Mouse (Mus musculus) embryonic stem cell, embryonic (primary cell): Measurements from ENCODE around the gene Etv6.

ENCODE experiments used
- CTCF ChIA-PET, 4 experiments: fragments of 300-600 bp in 2 of 4; fragments of 350-600 bp in 2 of 4; sonication (Branson Sonifier 250); formaldehyde crosslinking; loops; one replicate each; lab custom pipeline; 2022; ENCODE audit warnings: inconsistent platforms in 2 of 4; lab: Charles Lee
- POLR2A ChIA-PET, 4 experiments: fragments of 300-600 bp in 2 of 4; fragments of 350-600 bp in 2 of 4; sonication (Branson Sonifier 250); formaldehyde crosslinking; loops; one replicate each; lab custom pipeline; 2022; ENCODE audit warnings: antibody characterized with exemption in 4 of 4, inconsistent platforms in 1 of 4; lab: Charles Lee

The Etv6 gene

GRCm38 (mm10) chr6:134112753-134113152 lies 77.3 kb downstream of the Etv6 start:
- POLR2A ChIA-PET, result interaction anchor here in 1 of 4 experiments (1.2 to 1.7 kb wide), 2 partner anchors 9 to 16 kb away, joined by 4 read pairs; no protein-coding TSS in a partner anchor
- CTCF ChIA-PET, result no interaction called here

- POLR2A ChIA-PET, result interaction anchor here in 1 of 4 experiments (1.2 kb wide), 1 partner anchor 8 kb away, joined by 4 read pairs; no protein-coding TSS in a partner anchor
Observed at GRCm38 (mm10) chr6:134113168-134113567, 77.7 kb downstream of the Etv6 start.

GRCm38 (mm10) chr6:134115219-134115968 lies 79.9 kb downstream of the Etv6 start:
- ChIA-PET POLR2A (no interaction called here), CTCF (no interaction called here)

More at GRCm38 (mm10) chr6:134113168-134113567, 77.7 kb downstream of the Etv6 start:
- CTCF ChIA-PET, result no interaction called here

- CTCF ChIA-PET, result interaction anchor here in 1 of 4 experiments (0.5 kb wide), 1 partner anchor 262 kb away, joined by 6 read pairs; no protein-coding TSS in a partner anchor
- POLR2A ChIA-PET, result interaction anchor here in 2 of 4 experiments (0.8 to 1.3 kb wide), 6 partner anchors 9 to 157 kb away, joined by 3 to 4 read pairs (median 3); no protein-coding TSS in a partner anchor
Observed at GRCm38 (mm10) chr6:134117380-134117938, 82.0 kb downstream of the Etv6 start.

- ChIA-PET CTCF (interaction anchor here in 1 of 4 experiments (0.6 to 0.7 kb wide), 3 partner anchors 29 to 819 kb away, joined by 4 to 7 read pairs (median 4); no protein-coding TSS in a partner anchor), POLR2A (interaction anchor here in 1 of 4 experiments (0.9 to 1.3 kb wide), 4 partner anchors 17 to 297 kb away, joined by 3 read pairs; no protein-coding TSS in a partner anchor)
Observed at GRCm38 (mm10) chr6:134118506-134118905, 83.0 kb downstream of the Etv6 start.

- POLR2A ChIA-PET, result interaction anchor here in 1 of 4 experiments (0.9 to 1.3 kb wide), 3 partner anchors 17 to 297 kb away, joined by 3 read pairs; no protein-coding TSS in a partner anchor
- CTCF ChIA-PET, result interaction anchor here in 1 of 4 experiments (0.6 kb wide), 1 partner anchor 260 kb away, joined by 4 read pairs; no protein-coding TSS in a partner anchor
Observed at GRCm38 (mm10) chr6:134119136-134119535, 83.6 kb downstream of the Etv6 start.

GRCm38 (mm10) chr6:134120227-134120626 lies 84.7 kb downstream of the Etv6 start:
- ChIA-PET CTCF (no interaction called here), POLR2A (no interaction called here)

GRCm38 (mm10) chr6:134120712-134121111 lies 85.2 kb downstream of the Etv6 start:
- ChIA-PET CTCF (no interaction called here), POLR2A (interaction anchor here in 2 of 4 experiments (1.0 to 3.1 kb wide), 3 partner anchors 14 to 112 kb away, joined by 3 to 12 read pairs (median 4); partner anchors contain the start of gene Etv6 (in 1 of the 2))

GRCm38 (mm10) chr6:134122945-134123344 lies 87.4 kb downstream of the Etv6 start:
- ChIA-PET POLR2A (interaction anchor here in 2 of 4 experiments (0.6 to 3.1 kb wide), 6 partner anchors 12 to 160 kb away, joined by 3 to 12 read pairs (median 4); no protein-coding TSS in a partner anchor), CTCF (interaction anchor here in 1 of 4 experiments (0.6 kb wide), 1 partner anchor 34 kb away, joined by 3 read pairs; no protein-coding TSS in a partner anchor)

- ChIA-PET POLR2A (interaction anchor here in 2 of 4 experiments (0.7 to 3.1 kb wide), 4 partner anchors 11 to 160 kb away, joined by 3 to 12 read pairs (median 5); no protein-coding TSS in a partner anchor), CTCF (no interaction called here)
Observed at GRCm38 (mm10) chr6:134123474-134123873, 88.0 kb downstream of the Etv6 start.

GRCm38 (mm10) chr6:134124256-134124655 lies 88.8 kb downstream of the Etv6 start:
- CTCF ChIA-PET, result interaction anchor here in 1 of 4 experiments (0.6 kb wide), 1 partner anchor 279 kb away, joined by 3 read pairs; no protein-coding TSS in a partner anchor

GRCm38 (mm10) chr6:134127996-134128395 lies 92.5 kb downstream of the Etv6 start:
- CTCF ChIA-PET, result interaction anchor here in 1 of 4 experiments (0.7 kb wide), 1 partner anchor 121 kb away, joined by 3 read pairs; no protein-coding TSS in a partner anchor
- POLR2A ChIA-PET, result interaction anchor here in 3 of 4 experiments (0.6 to 1.7 kb wide), 6 partner anchors 16 to 93 kb away, joined by 3 to 4 read pairs (median 3); partner anchors contain the start of gene Etv6 (in 1 of the 3)

More at GRCm38 (mm10) chr6:134124256-134124655, 88.8 kb downstream of the Etv6 start:
- POLR2A ChIA-PET, result interaction anchor here in 1 of 4 experiments (0.5 to 1.3 kb wide), 2 partner anchors 161 to 562 kb away, joined by 3 read pairs; no protein-coding TSS in a partner anchor

- CTCF ChIA-PET, result no interaction called here
- POLR2A ChIA-PET, result interaction anchor here in 2 of 4 experiments (0.6 to 1.7 kb wide), 7 partner anchors 10 to 94 kb away, joined by 3 to 4 read pairs (median 3); partner anchors contain the start of gene Etv6 (in 1 of the 2)
Observed at GRCm38 (mm10) chr6:134128594-134128993, 93.1 kb downstream of the Etv6 start.

- ChIA-PET POLR2A (no interaction called here), CTCF (no interaction called here)
Observed at GRCm38 (mm10) chr6:134129848-134130247, 94.3 kb downstream of the Etv6 start.

- ChIA-PET CTCF (interaction anchor here in 1 of 4 experiments (0.7 kb wide), 1 partner anchor 86 kb away, joined by 4 read pairs; no protein-coding TSS in a partner anchor), POLR2A (interaction anchor here in 1 of 4 experiments (0.6 kb wide), 1 partner anchor 142 kb away, joined by 3 read pairs; no protein-coding TSS in a partner anchor)
Observed at GRCm38 (mm10) chr6:134130816-134131215, 95.3 kb downstream of the Etv6 start.

GRCm38 (mm10) chr6:134131601-134132000 lies 96.1 kb downstream of the Etv6 start:
- ChIA-PET POLR2A (interaction anchor here in 1 of 4 experiments (0.6 kb wide), 1 partner anchor 143 kb away, joined by 3 read pairs; no protein-coding TSS in a partner anchor), CTCF (interaction anchor here in 1 of 4 experiments (0.7 kb wide), 1 partner anchor 87 kb away, joined by 4 read pairs; no protein-coding TSS in a partner anchor)

GRCm38 (mm10) chr6:134133756-134134155 lies 98.3 kb downstream of the Etv6 start:
- ChIA-PET POLR2A (interaction anchor here in 1 of 4 experiments (0.9 to 2.6 kb wide), 2 partner anchors 11 to 99 kb away, joined by 3 to 12 read pairs; partner anchors contain the start of gene Etv6), CTCF (no interaction called here)

GRCm38 (mm10) chr6:134134821-134135323 lies 99.4 kb downstream of the Etv6 start:
- POLR2A ChIA-PET, result interaction anchor here in 2 of 4 experiments (0.6 to 2.6 kb wide), 4 partner anchors 11 to 108 kb away, joined by 4 to 12 read pairs (median 6); no protein-coding TSS in a partner anchor
- CTCF ChIA-PET, result no interaction called here
